Mouse (Mus musculus) forebrain, postnatal 0 days (tissue): ENCODE measurements at regions not wholly inside any gene's neighbourhood (a gene's known extent, or its start where the extent isn't known, plus 50 kb on each side); places are given as distances from the start of the nearest gene placed in this dataset.

Experiments
- ATAC-seq: fragments of 200-750 bp; cut with Nextera tagmentation; 2 replicates; pipeline ENCODE4 v1.8.0; 2017; ENCODE audit warnings: mild to moderate bottlenecking, moderate library complexity
- DNase-seq: peaks from one replicate; pipeline ENCODE4 v3.0.0-alpha.2; 2015
- H3K27ac ChIP-seq: fragments of 300-500 bp; sonication (generic); 2 replicates; pipeline ENCODE4 v1.5.1; 2014; ENCODE audit warnings: low read depth, mild to moderate bottlenecking, antibody characterized with exemption, low read length, moderate library complexity, mixed read lengths
- H3K27me3 ChIP-seq: fragments of 300-500 bp; sonication (generic); 2 replicates; pipeline ENCODE4 v1.6.1; 2014; ENCODE audit warnings: mild to moderate bottlenecking, low read length, mixed read lengths; ENCODE audit not compliant: insufficient read depth
- H3K36me3 ChIP-seq: fragments of 300-500 bp; sonication (generic); 2 replicates; pipeline ENCODE4 v1.6.1; 2014; ENCODE audit warnings: mild to moderate bottlenecking, moderate library complexity; ENCODE audit not compliant: insufficient read depth
- H3K4me1 ChIP-seq: fragments of 300-500 bp; sonication (generic); 2 replicates; pipeline ENCODE4 v1.6.1; 2014; ENCODE audit warnings: antibody characterized with exemption; ENCODE audit not compliant: insufficient read depth
- H3K4me2 ChIP-seq: fragments of 300-500 bp; sonication (generic); 2 replicates; pipeline ENCODE4 v1.6.1; 2014; ENCODE audit warnings: low read depth, mild to moderate bottlenecking, moderate library complexity
- H3K4me3 ChIP-seq: fragments of 300-500 bp; sonication (generic); 2 replicates; pipeline ENCODE4 v1.5.1; 2014; ENCODE audit warnings: low read depth, low read length, mixed read lengths
- H3K9ac ChIP-seq: fragments of 300-500 bp; sonication (generic); 2 replicates; pipeline ENCODE4 v1.6.1; 2014; ENCODE audit warnings: mild to moderate bottlenecking
- H3K9me3 ChIP-seq: fragments of 300-500 bp; sonication (generic); 2 replicates; pipeline ENCODE4 v1.6.1; 2016; ENCODE audit warnings: low read length
- CTCF ChIP-seq: sonication (generic); IDR thresholded peaks from 2 replicates; pipeline ENCODE4 v1.5.1; 2016; ENCODE audit warnings: antibody characterized with exemption, control low read depth, low read depth
- WGBS: fragments of 180-500 bp; shearing (Covaris S2); extraction: QIAGEN DNeasy Blood & Tissue Kit; methylation state at CpG from one replicate; pipeline ENCODE4 v1.1.7; 2014; 5-methylcytosine and 5-hydroxymethylcytosine counted together

- H3K9ac ChIP-seq: no peak overlapping the region
- H3K36me3 ChIP-seq: no peaks in the 10 kb centered on the region
- ATAC-seq: peak; percentile 59
Observed at GRCm38 (mm10) chr7:116608350-116609085, 104.3 kb downstream of the Nucb2 start.

GRCm38 (mm10) chr7:116609406-116609805 is 105.2 kb downstream of the Nucb2 start:
- no peak overlapping the region for H3K27ac ChIP-seq
- no peak for DNase-seq
- no peaks in the 10 kb centered on the region for H3K27me3 ChIP-seq
- H3K4me3 ChIP-seq: no peak overlapping the region
- no peak for TF ChIP-seq CTCF
- no peak overlapping the region for H3K4me2 ChIP-seq
- H3K4me1 ChIP-seq: 0 out of 2 replicates have a peak, but pooled peaks cover 4% of the 10 kb centered on the region
- no peaks in the 10 kb centered on the region for H3K9me3 ChIP-seq
- H3K9ac ChIP-seq: no peak overlapping the region
- H3K36me3 ChIP-seq: no peaks in the 10 kb centered on the region
- ATAC-seq: no peak
- 83% methylated on average over 6 of the region's 6 CpGs for WGBS

More at GRCm38 (mm10) chr7:116608350-116609085, 104.3 kb downstream of the Nucb2 start:
- peak; percentile 82 for TF ChIP-seq CTCF
- H3K27me3 ChIP-seq: no peaks in the 10 kb centered on the region
- H3K4me3 ChIP-seq: peak overlapping the region; percentile 35
- WGBS: 24% methylated on average over 15 of the region's 15 CpGs
- H3K4me2 ChIP-seq: peak overlapping the region; percentile 60
- peak; percentile 90 for DNase-seq
- H3K27ac ChIP-seq: no peak overlapping the region
- no peaks in the 10 kb centered on the region for H3K9me3 ChIP-seq
- H3K4me1 ChIP-seq: 0 out of 2 replicates have a peak, but pooled peaks cover 4% of the 10 kb centered on the region

GRCm38 (mm10) chr7:116609906-116610305 is 105.7 kb downstream of the Nucb2 start:
- H3K27ac ChIP-seq: no peak overlapping the region
- ATAC-seq: no peak
- H3K4me3 ChIP-seq: no peak overlapping the region
- no peak for DNase-seq
- H3K4me1 ChIP-seq: 0 out of 2 replicates have a peak, but pooled peaks cover 4% of the 10 kb centered on the region
- H3K27me3 ChIP-seq: no peaks in the 10 kb centered on the region
- WGBS: 70% methylated on average over 12 of the region's 12 CpGs
- no peak overlapping the region for H3K9ac ChIP-seq
- no peak overlapping the region for H3K4me2 ChIP-seq
- no peak for TF ChIP-seq CTCF
- no peaks in the 10 kb centered on the region for H3K36me3 ChIP-seq
- H3K9me3 ChIP-seq: no peaks in the 10 kb centered on the region

- DNase-seq (peak; percentile 77), ATAC-seq (peak; percentile 56; the same call in 1 of the 2 replicates)
- H3K4me1 ChIP-seq: no peaks in the 10 kb centered on the region
- no peak overlapping the region for H3K9ac ChIP-seq
- H3K4me3 ChIP-seq: no peak overlapping the region
- no peaks in the 10 kb centered on the region for H3K9me3 ChIP-seq
- H3K27ac ChIP-seq: no peak overlapping the region
- H3K27me3 ChIP-seq: no peaks in the 10 kb centered on the region
- 52% methylated on average over 3 of the region's 3 CpGs for WGBS
- H3K4me2 ChIP-seq: no peak overlapping the region
- H3K36me3 ChIP-seq: no peaks in the 10 kb centered on the region
- TF ChIP-seq CTCF: no peak
Observed at GRCm38 (mm10) chr7:116615984-116616383, 111.8 kb downstream of the Nucb2 start.

DNA sequence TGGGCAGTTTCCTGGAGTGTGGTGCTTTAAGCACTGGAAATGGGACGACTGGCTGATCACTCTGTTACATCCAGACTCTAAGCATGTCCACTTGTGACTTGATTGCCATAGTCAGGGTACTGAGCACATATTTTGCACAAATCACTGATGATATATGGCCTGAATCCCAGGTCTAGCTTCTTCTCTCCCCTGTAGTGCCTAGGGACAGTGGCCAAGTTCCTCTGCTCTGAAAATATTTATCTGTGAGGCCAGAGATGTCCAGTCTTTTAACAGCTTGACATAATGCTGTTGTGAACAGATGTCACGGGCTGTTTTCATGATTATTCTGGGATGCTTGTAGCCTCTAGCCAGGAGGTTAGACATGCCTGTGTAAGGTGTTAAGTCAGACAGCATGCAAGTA is 115.5 kb downstream of the Nucb2 start:
- no peak overlapping the region for H3K4me3 ChIP-seq
- H3K4me1 ChIP-seq: no peaks in the 10 kb centered on the region
- H3K36me3 ChIP-seq: no peaks in the 10 kb centered on the region
- H3K9me3 ChIP-seq: no peaks in the 10 kb centered on the region
- H3K9ac ChIP-seq: no peak overlapping the region
- no peak overlapping the region for H3K27ac ChIP-seq
- no peak for ATAC-seq
- WGBS: 70% methylated on average over 2 of the region's 2 CpGs
- no peak for DNase-seq
- no peak for TF ChIP-seq CTCF
- no peak overlapping the region for H3K4me2 ChIP-seq
- H3K27me3 ChIP-seq: no peaks in the 10 kb centered on the region

DNA sequence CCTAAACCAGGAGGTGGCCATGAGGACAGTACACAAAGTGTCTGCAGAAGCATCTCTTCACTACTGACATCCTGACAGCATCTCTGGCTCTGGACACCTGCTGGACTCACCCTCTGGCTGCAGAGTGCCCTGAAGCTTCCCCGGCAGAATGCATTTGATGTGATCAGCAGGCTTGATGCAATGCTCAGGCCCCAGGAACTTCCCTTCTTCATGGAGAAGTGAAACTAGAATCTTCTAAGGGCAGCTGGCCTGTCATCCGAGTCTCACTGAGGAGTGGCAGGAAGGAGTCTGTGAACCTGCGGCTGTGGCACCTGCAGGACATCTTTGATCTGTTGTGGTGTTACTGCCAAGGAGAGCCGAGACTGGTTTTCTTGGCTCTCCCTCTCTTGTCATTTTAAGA is 116.2 kb downstream of the Nucb2 start:
- WGBS: 81% methylated on average over 4 of the region's 4 CpGs
- no peak overlapping the region for H3K9ac ChIP-seq
- ATAC-seq (no peak), DNase-seq (no peak)
- no peak overlapping the region for H3K27ac ChIP-seq
- no peaks in the 10 kb centered on the region for H3K9me3 ChIP-seq
- H3K4me3 ChIP-seq: no peak overlapping the region
- H3K4me1 ChIP-seq: no peaks in the 10 kb centered on the region
- H3K27me3 ChIP-seq: no peaks in the 10 kb centered on the region
- no peak overlapping the region for H3K4me2 ChIP-seq
- TF ChIP-seq CTCF: no peak
- no peaks in the 10 kb centered on the region for H3K36me3 ChIP-seq

GRCm38 (mm10) chr7:116633210-116633609 is 129.0 kb downstream of the Nucb2 start:
- Histone ChIP-seq H3K9me3 (no peaks in the 10 kb centered on the region), H3K4me2 (no peak overlapping the region), H3K4me1 (no peaks in the 10 kb centered on the region), H3K27ac (peak overlapping the region; percentile 62; the same call in 1 of the 2 replicates), H3K4me3 (no peak overlapping the region), H3K27me3 (no peaks in the 10 kb centered on the region), H3K36me3 (no peaks in the 10 kb centered on the region), H3K9ac (no peak overlapping the region)
- 25% methylated on average over 3 of the region's 3 CpGs for WGBS
- peak; percentile 79; the same call in 1 of the 2 replicates for ATAC-seq
- DNase-seq: peak; percentile 60
- TF ChIP-seq CTCF: no peak
